Mouse (Mus musculus) testis, adult 2 months (tissue): Measurements from ENCODE around the gene Hist1h3g. TPM values are rescaled to one million over a fixed set of nuclear protein-coding genes. Genes with fewer than 3 reads are reported as not detected.
A peak's percentile ranks its signal among the peaks of the same experiment; 100 is the strongest.

ENCODE experiments used
- H3K27ac ChIP-seq: fragments of 200-500 bp; 2 replicates; pipeline ENCODE4 v1.5.1; 2012; ENCODE audit warnings: low read depth, low read length; ENCODE audit not compliant: control insufficient read depth, insufficient read depth
- H3K27me3 ChIP-seq: fragments of 200-500 bp; 2 replicates; pipeline ENCODE4 v1.6.1; 2012; ENCODE audit warnings: mild to moderate bottlenecking, low read length, moderate library complexity; ENCODE audit not compliant: control insufficient read depth, insufficient read depth
- H3K36me3 ChIP-seq: fragments of 200-500 bp; 2 replicates; pipeline ENCODE4 v1.6.1; 2012; ENCODE audit warnings: mild to moderate bottlenecking, low read length; ENCODE audit not compliant: control insufficient read depth, insufficient read depth
- H3K4me1 ChIP-seq: fragments of 200-500 bp; 2 replicates; pipeline ENCODE4 v1.6.1; 2012; ENCODE audit warnings: low read length; ENCODE audit not compliant: control insufficient read depth, insufficient read depth
- H3K4me3 ChIP-seq: fragments of 200-500 bp; 2 replicates; pipeline ENCODE4 v1.5.1; 2012; ENCODE audit warnings: low read depth, mild to moderate bottlenecking, low read length, moderate library complexity, mixed read lengths; ENCODE audit not compliant: control insufficient read depth
- CTCF ChIP-seq: fragments of 200-500 bp; IDR thresholded peaks from 2 replicates; pipeline ENCODE4 v1.5.1; 2012; ENCODE audit warnings: low read depth, mild to moderate bottlenecking, inconsistent platforms, low read length, moderate library complexity; ENCODE audit not compliant: control insufficient read depth, insufficient read depth, insufficient replicate concordance
- POLR2A ChIP-seq: fragments of 200-500 bp; IDR thresholded peaks from 2 replicates; pipeline ENCODE4 v1.6.1; 2012; ENCODE audit warnings: low read depth, mild to moderate bottlenecking, inconsistent platforms, low read length, moderate library complexity; ENCODE audit not compliant: control insufficient read depth
- polyA plus RNA-seq: library from polyadenylated mRNA; depleted of rRNA; stranded (reverse); fragments of >200 nt; gene quantifications from 2 replicates; pipeline ENCODE4 v1.2.3, GENCODE M21; 2012

The Hist1h3g gene
- polyA plus RNA-seq, 1 experiment, result 1.3 TPM

DNA sequence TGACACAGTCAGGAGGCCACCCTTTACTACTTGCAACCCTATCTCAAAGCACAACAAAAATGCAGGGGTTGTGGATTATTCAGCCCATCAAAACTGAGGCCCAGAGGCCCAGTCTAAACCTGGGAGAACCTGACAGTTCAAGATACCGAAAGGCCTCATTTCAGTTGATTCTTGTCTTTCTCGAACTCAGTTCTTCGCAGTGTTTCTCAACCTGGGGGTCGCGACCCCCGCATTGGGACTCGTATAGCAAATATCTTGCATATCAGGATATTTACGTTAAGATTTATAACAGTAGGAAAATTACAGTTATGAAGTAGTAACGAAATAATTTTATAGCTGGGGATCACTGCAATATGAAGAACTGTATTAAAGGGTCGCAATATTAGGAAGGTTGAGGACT lies 9.3 kb upstream of the Hist1h3g start:
- no peak overlapping the region; the same call in 1 of the 2 replicates for H3K27ac ChIP-seq
- no peak for TF ChIP-seq CTCF
- TF ChIP-seq POLR2A, result no peak

GRCm38 (mm10) chr13:23526312-23526711 lies 8.9 kb upstream of the Hist1h3g start:
- H3K36me3 ChIP-seq, result no peaks in the 10 kb centered on the region
- peaks cover 2% of the 10 kb centered on the region; the same call in 1 of the 2 replicates for H3K4me1 ChIP-seq
- H3K27ac ChIP-seq, result no peak overlapping the region
- H3K4me3 ChIP-seq, result no peak overlapping the region
- TF ChIP-seq CTCF (no peak), POLR2A (no peak)
- H3K27me3 ChIP-seq, result no peaks in the 10 kb centered on the region

More for the DNA sequence above, 9.3 kb upstream of the Hist1h3g start:
- Histone ChIP-seq H3K4me1 (peaks cover 2% of the 10 kb centered on the region; the same call in 1 of the 2 replicates), H3K4me3 (peak overlapping the region; percentile 31; the same call in 1 of the 2 replicates), H3K36me3 (no peaks in the 10 kb centered on the region), H3K27me3 (no peaks in the 10 kb centered on the region)

DNA sequence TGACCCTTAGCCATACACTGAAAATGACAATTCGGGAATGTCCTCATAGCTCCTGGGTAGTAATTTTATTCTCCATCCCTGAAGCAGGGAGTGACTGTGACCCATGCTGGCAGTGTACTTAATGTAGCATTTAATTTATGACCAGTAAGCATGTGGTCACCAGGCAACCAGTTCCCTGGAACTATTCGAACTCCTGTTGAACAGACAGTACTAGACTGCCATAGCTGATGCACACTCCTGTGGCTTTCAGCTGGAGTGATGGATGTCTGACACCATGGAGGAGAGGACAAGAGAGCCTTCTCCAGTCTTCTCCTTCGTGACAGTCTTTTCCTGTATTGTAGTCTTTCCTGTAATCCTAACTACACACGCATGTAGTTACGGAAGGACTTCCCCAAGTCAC lies 6.2 kb upstream of the Hist1h3g start:
- H3K4me3 ChIP-seq, result peak overlapping the region; percentile 41; the same call in 1 of the 2 replicates
- no peaks in the 10 kb centered on the region for H3K36me3 ChIP-seq
- H3K27me3 ChIP-seq, result no peaks in the 10 kb centered on the region
- H3K27ac ChIP-seq, result no peak overlapping the region; the same call in 1 of the 2 replicates
- H3K4me1 ChIP-seq, result peaks cover 7% of the 10 kb centered on the region; the same call in 1 of the 2 replicates
- TF ChIP-seq POLR2A, result no peak
- TF ChIP-seq CTCF, result no peak

DNA sequence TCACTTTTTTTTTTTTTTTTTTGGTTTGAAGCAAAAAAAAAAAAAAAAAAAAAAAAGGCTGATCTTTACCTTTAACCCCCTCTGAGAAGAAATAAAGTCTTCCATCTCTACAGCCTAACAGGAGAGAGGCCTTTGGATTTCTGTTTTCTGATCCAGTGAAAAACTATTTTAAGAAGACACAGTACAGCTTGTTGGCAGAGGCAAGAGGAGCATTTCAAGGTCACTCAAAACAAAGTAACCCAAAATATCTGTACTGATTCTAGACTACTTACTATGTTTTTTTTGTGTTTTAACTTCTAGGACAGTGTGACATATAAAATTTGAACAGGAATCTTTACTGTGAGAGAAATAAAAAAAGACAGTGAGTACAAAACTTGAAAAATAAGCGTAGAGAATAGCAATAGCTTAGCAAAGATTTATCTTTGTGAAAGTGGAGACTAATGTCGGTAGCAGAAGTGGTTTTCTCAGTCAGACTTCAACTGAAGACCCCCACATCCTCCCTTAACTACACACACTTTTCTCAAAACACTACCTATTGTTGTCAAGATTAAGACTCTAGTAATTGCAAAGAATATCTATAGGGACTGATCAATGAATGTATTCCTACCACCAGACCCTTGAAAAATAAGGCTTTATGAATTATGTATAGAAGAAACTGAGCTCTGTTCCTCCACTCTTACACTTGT lies 5.6 kb upstream of the Hist1h3g start:
- Histone ChIP-seq H3K27ac (peak overlapping the region; percentile 99; the same call in 1 of the 2 replicates), H3K36me3 (no peaks in the 10 kb centered on the region), H3K4me3 (no peak overlapping the region; the same call in 1 of the 2 replicates), H3K27me3 (no peaks in the 10 kb centered on the region), H3K4me1 (peaks cover 9% of the 10 kb centered on the region; the same call in 1 of the 2 replicates)
- no peak for TF ChIP-seq POLR2A

GRCm38 (mm10) chr13:23530181-23530900 lies 4.9 kb upstream of the Hist1h3g start:
- Histone ChIP-seq H3K27me3 (no peaks in the 10 kb centered on the region), H3K4me3 (peak overlapping the region; percentile 79), H3K27ac (peak overlapping the region; percentile 99), H3K36me3 (no peaks in the 10 kb centered on the region), H3K4me1 (peaks cover 9% of the 10 kb centered on the region)
- TF ChIP-seq CTCF, result no peak
- no peak for TF ChIP-seq POLR2A

DNA sequence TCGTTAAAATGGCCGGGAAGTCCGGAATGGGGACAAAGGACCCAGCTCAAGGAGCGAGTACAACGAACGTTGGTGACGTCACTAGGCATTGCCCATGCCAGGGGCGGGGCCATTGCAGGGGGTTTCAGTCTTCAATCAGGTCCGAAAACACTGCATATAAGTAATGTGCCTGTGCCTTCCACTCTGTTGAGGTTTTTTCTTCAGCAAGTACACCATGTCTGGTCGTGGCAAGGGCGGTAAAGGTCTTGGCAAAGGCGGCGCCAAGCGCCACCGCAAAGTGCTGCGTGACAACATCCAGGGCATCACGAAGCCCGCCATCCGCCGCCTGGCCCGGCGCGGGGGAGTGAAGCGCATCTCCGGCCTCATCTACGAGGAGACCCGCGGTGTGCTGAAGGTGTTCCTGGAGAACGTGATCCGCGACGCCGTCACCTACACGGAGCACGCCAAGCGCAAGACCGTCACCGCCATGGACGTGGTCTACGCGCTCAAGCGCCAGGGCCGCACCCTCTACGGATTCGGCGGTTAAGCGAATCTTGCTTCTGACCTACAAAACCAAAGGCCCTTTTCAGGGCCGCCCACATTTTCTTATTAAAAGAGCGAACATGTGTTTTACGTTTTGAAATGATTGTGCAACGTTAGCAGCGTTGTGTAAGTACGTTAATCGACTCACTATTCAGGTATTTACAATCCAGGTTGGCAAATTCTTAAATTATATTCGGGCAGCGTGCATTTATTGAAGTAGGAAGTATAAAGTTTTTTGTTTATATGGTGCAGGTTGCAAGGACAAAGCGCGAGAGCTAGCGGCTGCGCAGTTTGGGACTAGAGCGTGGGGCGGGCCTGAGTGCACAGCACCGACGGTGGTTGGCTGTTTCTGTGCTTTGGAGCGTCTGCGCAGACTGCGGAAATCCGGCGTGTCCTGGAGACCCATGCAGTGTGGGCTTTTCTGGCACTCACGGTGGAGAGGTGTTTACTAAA lies 4.0 kb upstream of the Hist1h3g start, which contains the start of gene Hist1h4h:
Hist1h4h (plus strand) TSS at position 150 of the 975 bp plus-strand sequence.
- no peaks in the 10 kb centered on the region for H3K27me3 ChIP-seq
- peak within 1 kb of the TSS; percentile 99 for H3K27ac ChIP-seq
- H3K4me1 ChIP-seq, result peaks cover 7% of the 10 kb centered on the region
- TF ChIP-seq CTCF (no peak), POLR2A (peak; percentile 83)
- no peaks in the 10 kb centered on the region for H3K36me3 ChIP-seq
- peak within 1 kb of the TSS; percentile 79 for H3K4me3 ChIP-seq
